Mouse (Mus musculus): Measurements from ENCODE around the gene Adcy9.

Gene Adcy9

GRCm38 (mm10) chr16:4418776-4419545 lies 1.3 kb downstream of the Adcy9 start:
- peak; percentile 51 for DNase-seq (ENCODE audit: extremely low spot score)

GRCm38 (mm10) chr16:4418072-4418471 lies 2.2 kb downstream of the Adcy9 start:
- no peak for DNase-seq (ENCODE audit: extremely low spot score)

- DNase-seq (ENCODE audit: extremely low spot score) = no peak
Observed at GRCm38 (mm10) chr16:4417455-4417854, 2.8 kb downstream of the Adcy9 start.

GRCm38 (mm10) chr16:4414881-4415585 lies 5.3 kb downstream of the Adcy9 start:
- DNase-seq (ENCODE audit: extremely low spot score) = no peak

GRCm38 (mm10) chr16:4413988-4414880 lies 6.1 kb downstream of the Adcy9 start:
- DNase-seq (ENCODE audit: extremely low spot score) = no peak

GRCm38 (mm10) chr16:4413301-4413700 lies 7.0 kb downstream of the Adcy9 start:
- DNase-seq (ENCODE audit: extremely low spot score) = no peak

- DNase-seq (ENCODE audit: extremely low spot score) = no peak
Observed at GRCm38 (mm10) chr16:4412298-4412697, 8.0 kb downstream of the Adcy9 start.

GRCm38 (mm10) chr16:4411296-4411695 lies 9.0 kb downstream of the Adcy9 start:
- no peak for DNase-seq (ENCODE audit: extremely low spot score)

GRCm38 (mm10) chr16:4407536-4407935 lies 12.8 kb downstream of the Adcy9 start:
- DNase-seq (ENCODE audit: extremely low spot score) = no peak

- no peak for DNase-seq (ENCODE audit: extremely low spot score)
Observed at GRCm38 (mm10) chr16:4406706-4407105, 13.6 kb downstream of the Adcy9 start.

- no peak for DNase-seq (ENCODE audit: extremely low spot score)
Observed at GRCm38 (mm10) chr16:4406047-4406586, 14.2 kb downstream of the Adcy9 start.

- DNase-seq (ENCODE audit: extremely low spot score) = no peak
Observed at GRCm38 (mm10) chr16:4404933-4405761, 15.2 kb downstream of the Adcy9 start.

- no peak for DNase-seq (ENCODE audit: extremely low spot score)
Observed at GRCm38 (mm10) chr16:4401109-4401508, 19.2 kb downstream of the Adcy9 start.

- no peak for DNase-seq (ENCODE audit: extremely low spot score)
Observed at GRCm38 (mm10) chr16:4399471-4400223, 20.7 kb downstream of the Adcy9 start.

- DNase-seq (ENCODE audit: extremely low spot score) = no peak
Observed at GRCm38 (mm10) chr16:4398782-4399181, 21.5 kb downstream of the Adcy9 start.

- DNase-seq (ENCODE audit: extremely low spot score) = no peak
Observed at GRCm38 (mm10) chr16:4397636-4398035, 22.7 kb downstream of the Adcy9 start.

GRCm38 (mm10) chr16:4395687-4396341 lies 24.5 kb downstream of the Adcy9 start:
- DNase-seq (ENCODE audit: extremely low spot score) = no peak

- no peak for DNase-seq (ENCODE audit: extremely low spot score)
Observed at GRCm38 (mm10) chr16:4394991-4395590, 25.2 kb downstream of the Adcy9 start.

GRCm38 (mm10) chr16:4383473-4384038 lies 36.7 kb downstream of the Adcy9 start:
- no peak for DNase-seq (ENCODE audit: extremely low spot score)

All from embryo, embryonic 9.5 days (tissue).